Mouse (Mus musculus): Measurements from ENCODE around the gene Ift20.
A peak's percentile ranks its signal among the peaks of the same experiment; 100 is the strongest.

The Ift20 gene

GRCm38 (mm10) chr11:78536080-78536689, at the start of gene Ift20, which contains the start of gene Tnfaip1:
Ift20 (plus strand) TSS chr11:78536361.
Tnfaip1 (minus strand) TSS chr11:78536332.
- DNase-seq = peak; percentile 97

GRCm38 (mm10) chr11:78488168-78488567, 48.0 kb upstream of the Ift20 start:
- DNase-seq = peak; percentile 82

GRCm38 (mm10) chr11:78490781-78491241, 45.4 kb upstream of the Ift20 start:
- peak; percentile 23 for DNase-seq

GRCm38 (mm10) chr11:78495904-78496303, 40.3 kb upstream of the Ift20 start:
- no peak for DNase-seq

GRCm38 (mm10) chr11:78497071-78497541, 39.1 kb upstream of the Ift20 start:
- DNase-seq = peak; percentile 18

- peak; percentile 93 for DNase-seq
Measured at GRCm38 (mm10) chr11:78497544-78498522, 38.3 kb upstream of the Ift20 start, which contains the start of gene Sarm1. Sarm1 (minus strand) TSS chr11:78497754.

- DNase-seq = no peak
Measured at GRCm38 (mm10) chr11:78499004-78499403, 37.2 kb upstream of the Ift20 start, which contains the start of gene Vtn. Vtn (plus strand) TSS chr11:78499091.

- DNase-seq = no peak
Measured at GRCm38 (mm10) chr11:78499543-78499942, 36.6 kb upstream of the Ift20 start.

GRCm38 (mm10) chr11:78500623-78501202, 35.4 kb upstream of the Ift20 start:
- no peak for DNase-seq

GRCm38 (mm10) chr11:78501529-78501928, 34.6 kb upstream of the Ift20 start:
- no peak for DNase-seq

- no peak for DNase-seq
Measured at GRCm38 (mm10) chr11:78502909-78503650, 33.1 kb upstream of the Ift20 start, which contains the start of gene Sebox. Sebox (plus strand) TSS chr11:78503447.

GRCm38 (mm10) chr11:78505430-78505829, 30.7 kb upstream of the Ift20 start:
- DNase-seq = no peak

- DNase-seq = no peak
Measured at GRCm38 (mm10) chr11:78509148-78509547, 27.0 kb upstream of the Ift20 start.

- peak; percentile 89 for DNase-seq
Measured at GRCm38 (mm10) chr11:78512025-78512957, 23.9 kb upstream of the Ift20 start, which contains the start of the genes Tmem199 and Poldip2. Tmem199 (minus strand) TSS chr11:78512172. Poldip2 (plus strand) TSS chr11:78512193.

- no peak for DNase-seq
Measured at GRCm38 (mm10) chr11:78513106-78513790, 22.9 kb upstream of the Ift20 start.

GRCm38 (mm10) chr11:78515549-78516325, 20.4 kb upstream of the Ift20 start:
- no peak for DNase-seq

GRCm38 (mm10) chr11:78518931-78519330, 17.2 kb upstream of the Ift20 start:
- no peak for DNase-seq

GRCm38 (mm10) chr11:78521880-78522279, 14.3 kb upstream of the Ift20 start:
- no peak for DNase-seq

GRCm38 (mm10) chr11:78522481-78522997, 13.6 kb upstream of the Ift20 start:
- DNase-seq = peak; percentile 42
